Mouse (Mus musculus): ENCODE measurements around the gene Fam241b. TPM values are rescaled to one million over a fixed set of nuclear protein-coding genes. Genes with fewer than 3 reads are reported as not detected.

Gene Fam241b
- polyA plus RNA-seq (2014; fragmentation: Illumina TruSeq; extraction: RNeasy Lipid Tissue Mini Kit (QIAGEN cat#74804); ENCODE audit: low read depth, low replicate concordance) = 5.8 TPM

DNA sequence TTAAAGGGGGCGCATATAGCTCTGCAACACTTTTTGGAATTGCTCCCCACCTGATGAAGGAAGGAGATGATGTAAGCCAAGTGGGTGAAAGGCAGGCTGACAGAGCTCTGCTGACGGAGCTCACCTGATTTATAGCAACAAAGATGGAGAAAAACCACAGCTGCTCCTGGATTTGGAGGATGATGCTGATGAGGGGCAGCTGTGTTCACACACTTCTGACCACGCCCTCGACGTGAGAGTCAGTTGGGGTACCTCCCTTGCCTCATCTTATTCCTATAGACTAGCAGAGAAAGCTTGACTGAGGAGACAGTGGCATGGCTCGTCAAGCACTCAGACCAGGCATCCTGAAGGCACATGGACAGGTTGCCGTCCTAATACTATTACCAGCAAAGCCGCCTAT is at the start of gene Fam241b:
Gene Fam241b, minus strand, starts transcription at position 101 of the 400 bp plus-strand sequence.

DNA sequence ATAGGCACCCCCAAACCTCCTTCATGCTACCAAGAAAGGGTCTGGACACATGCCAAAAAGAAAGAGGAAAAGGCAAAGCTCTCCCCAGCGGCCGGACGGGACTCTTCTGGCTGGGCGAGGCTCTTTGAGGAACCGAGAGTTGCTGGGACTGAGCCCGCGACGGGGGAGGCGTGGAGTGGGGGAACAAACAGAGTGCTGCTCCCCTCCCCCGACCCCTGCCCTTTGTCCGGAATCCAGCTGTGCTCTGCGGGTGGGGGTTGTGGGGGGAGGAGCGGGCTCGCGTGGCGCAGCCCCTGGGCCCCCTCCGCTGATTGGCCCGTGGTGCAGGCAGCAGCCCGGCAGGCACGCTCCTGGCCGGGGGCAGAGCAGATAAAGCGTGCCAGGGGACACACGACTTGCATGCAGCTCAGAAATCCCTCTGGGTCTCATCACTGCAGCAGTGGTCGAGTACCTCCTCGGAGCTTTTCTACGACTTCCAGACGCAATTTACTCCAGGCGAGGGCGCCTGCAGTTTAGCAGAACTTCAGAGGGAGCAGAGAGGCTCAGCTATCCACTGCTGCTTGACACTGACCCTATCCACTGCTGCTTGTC is 10.9 kb downstream of the Fam241b start, which contains the start of gene Neurog3:
Gene Neurog3, plus strand, starts transcription at position 400 of the 591 bp plus-strand sequence.

Other genes starting within 250 kb of the Fam241b start
- 0.89 TPM for gene Col13a1, start 164.8 kb downstream of the Fam241b start, polyA plus RNA-seq (2014; fragmentation: Illumina TruSeq; extraction: RNeasy Lipid Tissue Mini Kit (QIAGEN cat#74804); ENCODE audit: low read depth, low replicate concordance)
- gene Neurog3, start 10.8 kb downstream of the Fam241b start, polyA plus RNA-seq (2014; fragmentation: Illumina TruSeq; extraction: RNeasy Lipid Tissue Mini Kit (QIAGEN cat#74804); ENCODE audit: low read depth, low replicate concordance) = not detected
- 6.3 TPM for gene Tspan15, start 87.3 kb upstream of the Fam241b start, polyA plus RNA-seq (2014; fragmentation: Illumina TruSeq; extraction: RNeasy Lipid Tissue Mini Kit (QIAGEN cat#74804); ENCODE audit: low read depth, low replicate concordance)
- not detected for gene Tacr2, start 108.5 kb upstream of the Fam241b start, polyA plus RNA-seq (2014; fragmentation: Illumina TruSeq; extraction: RNeasy Lipid Tissue Mini Kit (QIAGEN cat#74804); ENCODE audit: low read depth, low replicate concordance)
- 11.4 TPM for gene Hk1, start 236.0 kb upstream of the Fam241b start, polyA plus RNA-seq (2014; fragmentation: Illumina TruSeq; extraction: RNeasy Lipid Tissue Mini Kit (QIAGEN cat#74804); ENCODE audit: low read depth, low replicate concordance)